ENCODE assay signal across 7 mouse cellular contexts in the genomic region with DNA sequence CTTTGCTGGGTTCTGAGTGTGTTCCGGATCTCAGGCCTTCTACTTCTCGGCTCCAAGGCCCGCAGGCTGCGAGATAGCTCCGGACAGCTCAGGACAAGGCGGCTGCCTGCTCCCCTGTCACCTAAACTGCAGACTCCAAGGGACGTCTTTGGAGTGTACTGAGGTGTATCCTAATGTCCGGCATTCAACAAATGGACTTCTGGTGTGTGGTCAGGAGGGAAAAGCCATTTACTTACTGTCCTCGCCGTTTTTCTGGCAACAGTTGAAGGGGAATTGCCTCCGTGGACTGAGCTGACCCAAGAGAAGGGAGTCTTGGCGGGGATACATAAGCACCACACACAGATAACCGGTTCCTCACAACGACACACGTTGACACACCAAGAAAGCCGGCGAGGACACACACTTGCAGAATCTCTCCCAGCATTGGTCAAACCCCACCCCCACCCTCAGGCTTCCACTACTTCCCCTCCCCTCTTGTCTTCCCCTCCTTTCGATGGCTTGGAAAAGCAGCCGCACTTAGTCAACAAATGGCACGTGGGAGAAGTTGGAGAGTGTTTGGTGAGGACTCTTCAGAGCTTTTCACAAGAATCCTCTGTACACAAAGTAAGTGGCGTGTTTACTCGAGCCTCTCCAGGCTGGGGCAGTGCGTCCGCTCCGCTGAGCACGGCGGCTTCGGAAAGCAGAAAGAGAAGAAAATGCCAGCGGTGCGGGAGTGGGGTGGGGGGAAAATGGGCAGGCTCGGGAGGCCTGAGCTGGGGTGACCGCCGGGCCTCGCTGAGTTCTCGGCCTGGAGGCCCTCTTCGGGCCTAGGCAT. TPM values are rescaled to one million over a fixed set of nuclear protein-coding genes. Genes with fewer than 3 reads are reported as not detected.
DNase-seq lines count a peak whose midpoint lies in the region; ATAC-seq and TF ChIP-seq lines count a peak whose summit lies in the region.

No protein-coding gene starts in this region.

- DNase-seq in MEL (ENCODE audit: low read depth, low spot score): peak; percentile 7
- peak in 1 of 2 experiments; percentile 83 for DNase-seq in cerebellum, adult 2 months
- peak; percentile 64 for DNase-seq in hindbrain, embryonic 10.5 days (ENCODE audit: low spot score)
- DNase-seq in thymus, adult 18-20 months: no peak
- DNase-seq in adrenal gland, adult 2 months: no peak

- no peaks in the 10 kb centered on the region for H3K9me3 ChIP-seq in MEL (replicated peaks; ENCODE audit: insufficient read depth, low read length)
- no peaks in the 10 kb centered on the region for H3K9me3 ChIP-seq in hindbrain, embryonic 10.5 days
- H3K9me3 ChIP-seq in lung, embryonic 16.5 days (ENCODE audit: control insufficient read depth, low read length): no peaks in the 10 kb centered on the region
- no peaks in the 10 kb centered on the region for H3K9me3 ChIP-seq in stomach, embryonic 16.5 days (replicated peaks; ENCODE audit: control insufficient read depth, low read length)

- TF ChIP-seq POLR2A in MEL (IDR thresholded peaks at IDR 0.05; ENCODE audit: control insufficient read depth in 1 of 2, insufficient read depth in 1 of 2, low read depth in 1 of 2, low read length in 2 of 2, poor library complexity in 1 of 2): no peak
- no peak for TF ChIP-seq POLR2A in cerebellum, adult 2 months (IDR thresholded peaks at IDR 0.05; ENCODE audit: borderline replicate concordance, insufficient read depth, low read length)

- ATAC-seq in lung, embryonic 16.5 days (ENCODE audit: low read depth): peak; percentile 78
- no peak for ATAC-seq in stomach, embryonic 16.5 days (ENCODE audit: insufficient read depth, low FRiP score)

- H3K79me2 ChIP-seq in MEL (ENCODE audit: control insufficient read depth, insufficient read depth, low read length, poor library complexity): peaks cover 12% of the 10 kb centered on the region

- 3% methylated on average over 36 of the region's 36 CpGs for WGBS in cerebellum, adult 2 months
- under 1% methylated on average over 36 of the region's 36 CpGs for WGBS in hindbrain, embryonic 10.5 days
- 1% methylated on average over 36 of the region's 36 CpGs for WGBS in lung, embryonic 16.5 days
- 1% methylated on average over 36 of the region's 36 CpGs for WGBS in stomach, embryonic 16.5 days

- peaks cover 0 to 6% of the 10 kb centered on the region in 2 experiments; a peak in 3 of 4 replicates for H3K4me1 ChIP-seq in MEL (ENCODE audit: control insufficient read depth in 1 of 2, insufficient read depth in 2 of 2, low read length in 2 of 2)
- H3K4me1 ChIP-seq in cerebellum, adult 2 months (ENCODE audit: control insufficient read depth, insufficient read depth, low read length): no peaks in the 10 kb centered on the region
- H3K4me1 ChIP-seq in hindbrain, embryonic 10.5 days (replicated peaks): peaks cover 77% of the 10 kb centered on the region
- H3K4me1 ChIP-seq in lung, embryonic 16.5 days (replicated peaks; ENCODE audit: control insufficient read depth, insufficient read depth, low read length): peaks cover 12% of the 10 kb centered on the region
- H3K4me1 ChIP-seq in stomach, embryonic 16.5 days (ENCODE audit: control insufficient read depth, insufficient read depth, low read length): peaks cover 20% of the 10 kb centered on the region

- H3K36me3 ChIP-seq in MEL (ENCODE audit: control insufficient read depth in 1 of 2, insufficient read depth in 2 of 2, low read length in 2 of 2): peaks cover 0 to 7% of the 10 kb centered on the region in 2 experiments; a peak in 2 of 4 replicates
- H3K36me3 ChIP-seq in hindbrain, embryonic 10.5 days: no peaks in the 10 kb centered on the region
- H3K36me3 ChIP-seq in lung, embryonic 16.5 days (ENCODE audit: control insufficient read depth, insufficient read depth, low read length): no peaks in the 10 kb centered on the region
- H3K36me3 ChIP-seq in stomach, embryonic 16.5 days (ENCODE audit: control insufficient read depth, insufficient read depth, low read length): no peaks in the 10 kb centered on the region

- no peak overlapping the region for H3K27ac ChIP-seq in MEL (ENCODE audit: control insufficient read depth, low read depth, low read length)
- H3K27ac ChIP-seq in cerebellum, adult 2 months (ENCODE audit: insufficient read depth, low read length): peak overlapping the region; percentile 79
- peak overlapping the region; percentile 96 for H3K27ac ChIP-seq in hindbrain, embryonic 10.5 days
- H3K27ac ChIP-seq in lung, embryonic 16.5 days (ENCODE audit: low read length): no peak overlapping the region
- no peak overlapping the region for H3K27ac ChIP-seq in stomach, embryonic 16.5 days (ENCODE audit: low read length)

- TF ChIP-seq EP300 in MEL (IDR thresholded peaks at IDR 0.05; ENCODE audit: low read depth in 1 of 2, low read length in 2 of 2): no peak

- H3K27me3 ChIP-seq in MEL (ENCODE audit: control insufficient read depth in 1 of 2, insufficient read depth in 2 of 2, low read length in 2 of 2): no peaks in the 10 kb centered on the region
- H3K27me3 ChIP-seq in cerebellum, adult 2 months (ENCODE audit: control insufficient read depth, insufficient read depth, low read length): no peaks in the 10 kb centered on the region
- peaks cover 99% of the 10 kb centered on the region for H3K27me3 ChIP-seq in hindbrain, embryonic 10.5 days (ENCODE audit: insufficient read depth, poor library complexity, severe bottlenecking)
- peaks cover 98% of the 10 kb centered on the region for H3K27me3 ChIP-seq in lung, embryonic 16.5 days (ENCODE audit: control insufficient read depth, insufficient read depth, low read depth, low read length)
- peaks cover 90% of the 10 kb centered on the region for H3K27me3 ChIP-seq in stomach, embryonic 16.5 days (ENCODE audit: control insufficient read depth, insufficient read depth, low read length)

- H3K4me3 ChIP-seq in MEL (ENCODE audit: control insufficient read depth in 1 of 2, insufficient read depth in 1 of 2, low read depth in 2 of 2, low read length in 2 of 2): peak overlapping the region; percentile 42 to 54; a peak in 3 of 4 replicates
- peak overlapping the region; percentile 63 for H3K4me3 ChIP-seq in cerebellum, adult 2 months (replicated peaks; ENCODE audit: insufficient read depth, low read depth, low read length)
- H3K4me3 ChIP-seq in hindbrain, embryonic 10.5 days: peak overlapping the region; percentile 73
- H3K4me3 ChIP-seq in lung, embryonic 16.5 days (ENCODE audit: low read length): peak overlapping the region; percentile 25; the same call in 1 of the 2 replicates
- H3K4me3 ChIP-seq in stomach, embryonic 16.5 days (replicated peaks; ENCODE audit: low read length): peak overlapping the region; percentile 30

- no peak for TF ChIP-seq CTCF in MEL (IDR thresholded peaks at IDR 0.05 in 2 of 3, conservative IDR thresholded peaks at IDR 0.05 in 1 of 3; ENCODE audit: control insufficient read depth in 1 of 3, insufficient read depth in 1 of 3, low read depth in 2 of 3, low read length in 3 of 3, poor library complexity in 1 of 3, severe bottlenecking in 1 of 3)
- no peak for TF ChIP-seq CTCF in cerebellum, adult 2 months (IDR thresholded peaks at IDR 0.05; ENCODE audit: borderline replicate concordance, insufficient read depth, low read depth, low read length)

- H3K4me2 ChIP-seq in lung, embryonic 16.5 days (ENCODE audit: low read depth, low read length): peak overlapping the region; percentile 33; the same call in 1 of the 2 replicates
- H3K4me2 ChIP-seq in stomach, embryonic 16.5 days (ENCODE audit: low read depth, low read length): peak overlapping the region; percentile 42

- peak overlapping the region; percentile 77 for H3K9ac ChIP-seq in MEL (ENCODE audit: control insufficient read depth, low read depth, low read length, poor library complexity, severe bottlenecking)
- no peak overlapping the region for H3K9ac ChIP-seq in lung, embryonic 16.5 days (ENCODE audit: low read length)
- H3K9ac ChIP-seq in stomach, embryonic 16.5 days (ENCODE audit: low read length): no peak overlapping the region

- TF ChIP-seq RAD21 in MEL (IDR thresholded peaks at IDR 0.05; ENCODE audit: low read depth, low read length): no peak

TF ChIP-seq in MEL, 35 proteins besides CTCF, POLR2A, EP300 and RAD21:
- no peak for TF ChIP-seq GATA1 (IDR thresholded peaks at IDR 0.05; ENCODE audit: low read depth, low read length)
- no peak for TF ChIP-seq KAT2A (conservative IDR thresholded peaks at IDR 0.05; ENCODE audit: low read depth, low read length)
- no peak for TF ChIP-seq HCFC1 (IDR thresholded peaks at IDR 0.05; ENCODE audit: low read depth, low read length)
- TF ChIP-seq NELFE (IDR thresholded peaks at IDR 0.05; ENCODE audit: low read depth, low read length): no peak
- no peak for TF ChIP-seq POLR2AphosphoS5 (IDR thresholded peaks at IDR 0.05; ENCODE audit: borderline replicate concordance, low read depth, low read length)
- no peak for TF ChIP-seq POLR2AphosphoS2 (IDR thresholded peaks at IDR 0.05; ENCODE audit: low read length)
TF ChIP-seq in MEL: peak in this region for 0.

RNA-seq across cellular contexts. Expression of gene Pax6, which starts 5.6 kb away (rescaled TPM):
- 7.5 and 10.4 TPM in 2 replicates for total RNA-seq in MEL (2012; rRNA removed)
- polyA plus RNA-seq in MEL (2012; ENCODE audit: insufficient read depth in 1 of 2, insufficient read length in 2 of 2, low read depth in 1 of 2, low replicate concordance in 2 of 2, missing spikeins in 1 of 2): 10 to 100 TPM in 1 of 2 experiments, not detected in 1; 17.6 TPM
- 84.5 and 103 TPM in 2 replicates for polyA plus RNA-seq in cerebellum, adult 2 months (2012; rRNA removed)
- polyA plus RNA-seq in hindbrain, embryonic 10.5 days (2016; fragmentation: Nextera tagmentation; extraction: Ambion mirVana): 24.7 and 27.0 TPM in 2 replicates
- 0.16 TPM in 1 of 2 replicates, not detected in the other for polyA plus RNA-seq in lung, embryonic 16.5 days (2015; fragmentation: Nextera tagmentation; extraction: Ambion mirVana)
- 1.4 and 1.7 TPM in 2 replicates for polyA plus RNA-seq in stomach, embryonic 16.5 days (2015; fragmentation: Nextera tagmentation; extraction: Ambion mirVana)
- total RNA-seq in adrenal gland, adult 2 months (2021): not detected
- not detected in 2 replicates for polyA plus RNA-seq in adrenal gland, adult 2 months (2012; rRNA removed)

Comparison
In these comparisons a context has a peak if more than half of its experiments do, and no peak if none do; other contexts are left out.
1. DNase-seq: peak in MEL (single experiment) and hindbrain, embryonic 10.5 days (single experiment); none in thymus, adult 18-20 months (0 of 2) and adrenal gland, adult 2 months (single experiment).
2. H3K27ac ChIP-seq: peak in cerebellum, adult 2 months (single experiment) and hindbrain, embryonic 10.5 days (single experiment); none in MEL (single experiment), lung, embryonic 16.5 days (single experiment) and stomach, embryonic 16.5 days (single experiment).
3. Peak in every context shown above with its lines, with median percentiles within 50 percentile points of each other: H3K4me3 ChIP-seq.